Mouse (Mus musculus) cortical plate, adult 2 months (tissue): ENCODE data around the gene Rb1.

Experiments
- CTCF ChIP-seq: fragments of 200-500 bp; IDR thresholded peaks from 2 replicates; pipeline ENCODE4 v1.5.1; 2011; ENCODE audit warnings: mild to moderate bottlenecking, control low read depth, low read length; ENCODE audit not compliant: insufficient read depth; ENCODE audit errors: extremely low read depth
- POLR2A ChIP-seq: fragments of 200-500 bp; IDR thresholded peaks from 2 replicates; pipeline ENCODE4 v1.6.1; 2011; ENCODE audit warnings: mild to moderate bottlenecking, low read length, control low read depth; ENCODE audit not compliant: insufficient read depth; ENCODE audit errors: extremely low read depth

GRCm38 (mm10) chr14:73325456-73326381, at the start of gene Rb1:
- TF ChIP-seq CTCF = no peak
- TF ChIP-seq POLR2A = peak; percentile 36; the same call in 1 of the 2 replicates
